Mouse (Mus musculus) cerebellum, adult 11-12 months (tissue): ENCODE measurements around the gene Slco3a1.

Experiments used
- DNase-seq: peaks from one replicate; pipeline ENCODE4 v3.0.0; 2022

The Slco3a1 gene

GRCm38 (mm10) chr7:74554608-74555311 is at the start of gene Slco3a1:
Gene Slco3a1, minus strand, starts transcription at chr7:74554780.
- peak; percentile 90 for DNase-seq

DNA sequence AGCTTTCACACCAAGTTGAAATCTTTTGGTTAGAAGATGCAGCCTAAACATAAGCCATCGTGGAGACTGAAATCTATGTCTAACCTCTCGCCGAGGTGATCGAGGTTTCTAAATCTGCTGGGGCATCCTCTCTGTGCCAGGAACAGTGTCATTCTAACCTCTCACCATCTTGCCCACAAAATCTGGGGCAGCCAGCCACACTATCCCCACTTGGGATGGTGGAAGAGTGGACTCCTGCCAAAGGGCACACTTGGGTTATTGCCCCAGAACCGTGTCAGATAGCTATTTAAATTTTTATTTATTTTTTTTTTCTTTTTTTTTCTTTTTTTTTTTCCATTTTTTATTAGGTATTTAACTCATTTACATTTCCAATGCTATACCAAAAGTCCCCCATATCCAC is 46.4 kb upstream of the Slco3a1 start:
- no peak for DNase-seq

- DNase-seq = no peak
These were observed 24.8 kb upstream of the Slco3a1 start for GRCm38 (mm10) chr7:74579411-74579810.

DNA sequence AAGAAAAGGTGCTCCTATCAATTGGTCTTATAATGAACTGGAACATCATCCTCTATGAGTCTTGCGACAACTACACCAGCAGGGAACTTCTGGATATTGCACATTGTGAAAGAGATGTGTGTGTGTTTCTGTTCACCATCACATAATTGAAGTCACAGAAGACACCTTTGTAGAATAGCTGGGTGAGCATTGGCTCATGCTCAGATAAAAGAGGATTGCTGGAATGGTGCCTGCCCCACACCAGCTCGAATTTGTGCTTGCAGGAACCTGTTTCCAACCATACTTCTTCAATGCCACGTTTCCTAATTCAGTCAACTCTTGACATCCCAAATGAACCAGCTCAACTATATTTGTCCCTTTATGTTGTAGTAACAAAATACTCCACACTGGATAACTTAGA is 21.1 kb upstream of the Slco3a1 start:
- no peak for DNase-seq

DNA sequence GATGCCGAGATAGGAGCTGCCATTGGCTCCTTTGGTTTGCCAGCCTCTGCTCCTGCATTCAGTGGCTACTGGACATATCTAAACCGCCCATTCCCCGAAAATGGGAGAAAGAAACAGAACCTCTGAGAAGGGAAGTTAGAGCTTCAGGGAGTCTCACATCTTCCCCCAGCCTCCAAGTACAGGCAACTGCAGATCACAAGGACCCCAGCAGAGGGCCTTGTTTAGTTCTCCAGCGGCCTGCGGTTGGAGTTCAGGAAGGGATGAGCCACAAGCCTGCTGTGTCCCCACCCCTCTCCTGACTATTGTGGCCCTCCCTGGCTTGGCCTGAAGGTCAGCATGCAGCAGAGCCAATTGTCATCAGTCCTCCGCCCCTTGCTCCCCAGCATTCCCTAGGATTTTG is 836 bp upstream of the Slco3a1 start:
- peak; percentile 73 for DNase-seq

DNA sequence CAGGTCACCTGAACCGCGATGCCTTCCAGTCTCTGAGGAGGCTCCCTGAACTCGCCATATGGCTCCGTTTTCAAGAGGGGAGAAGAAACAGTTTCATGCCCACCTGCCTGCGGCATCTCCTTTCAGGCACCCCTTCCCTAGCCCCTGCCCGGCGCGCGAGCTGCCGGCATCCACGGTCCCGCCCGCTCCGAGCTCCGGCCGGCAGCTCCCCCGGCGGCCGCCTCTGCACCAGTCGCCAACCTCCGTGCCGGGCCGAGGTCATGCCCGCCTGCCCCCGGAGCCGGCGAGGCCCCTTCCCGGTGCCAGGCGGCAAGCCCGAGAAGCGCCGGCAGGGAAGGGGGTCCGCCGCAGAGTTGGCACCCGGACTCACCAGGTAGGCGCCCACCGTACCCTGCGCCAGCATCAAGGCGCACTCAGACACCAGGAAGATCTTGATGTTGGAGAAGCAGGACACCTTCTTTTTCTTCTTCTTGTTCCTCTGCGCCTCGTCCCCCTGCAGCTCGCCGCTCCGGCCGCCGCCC is 479 bp downstream of the Slco3a1 start:
- DNase-seq = peak; percentile 75

DNA sequence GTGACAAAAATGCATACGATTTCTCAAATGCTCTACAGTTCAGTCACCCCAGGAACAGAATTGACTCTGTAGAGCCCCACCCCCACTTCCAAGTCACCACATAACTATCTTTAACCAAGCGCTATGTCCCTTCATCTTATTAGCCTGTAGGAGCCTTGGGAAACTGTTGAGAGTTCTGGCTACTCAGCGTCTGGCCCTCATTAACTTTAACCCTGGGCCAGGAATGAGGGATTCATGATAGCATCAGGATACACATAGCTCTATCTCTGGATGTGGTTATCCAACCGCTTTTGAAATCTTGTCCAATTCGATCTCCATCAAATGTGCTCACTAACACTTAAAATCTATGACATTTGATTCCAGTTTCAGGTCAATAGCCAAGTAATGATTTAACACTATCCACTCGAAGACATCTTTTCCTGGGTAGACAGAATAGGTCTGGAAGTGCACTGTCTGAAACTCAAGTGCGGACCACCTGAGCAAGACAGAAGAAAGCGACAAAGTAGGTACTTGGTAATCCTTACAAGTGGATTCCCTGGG is 1.4 kb downstream of the Slco3a1 start:
- no peak for DNase-seq

GRCm38 (mm10) chr7:74552546-74552945 is 2.0 kb downstream of the Slco3a1 start:
- no peak for DNase-seq

DNA sequence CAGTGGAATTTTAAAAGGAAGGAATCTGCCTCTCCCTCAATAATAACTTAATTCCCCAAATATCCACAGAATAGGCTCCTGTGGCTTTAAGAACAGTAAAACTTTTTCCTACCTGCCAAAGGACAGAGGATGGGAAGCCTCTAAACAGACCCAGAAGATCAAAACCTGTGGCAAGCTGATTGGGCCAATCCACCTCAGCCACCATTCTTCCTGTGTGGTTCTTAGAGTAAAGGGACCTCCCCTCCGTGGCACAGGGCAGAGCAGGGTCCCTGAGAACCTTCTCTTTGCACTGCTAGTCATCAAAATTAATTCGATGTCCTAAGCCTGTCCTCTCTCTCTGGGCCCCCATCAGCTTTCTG is 2.6 kb downstream of the Slco3a1 start:
- DNase-seq = peak; percentile 35

GRCm38 (mm10) chr7:74551338-74551999 is 3.1 kb downstream of the Slco3a1 start:
- peak; percentile 68 for DNase-seq

GRCm38 (mm10) chr7:74549686-74550085 is 4.9 kb downstream of the Slco3a1 start:
- DNase-seq = no peak

GRCm38 (mm10) chr7:74549013-74549582 is 5.5 kb downstream of the Slco3a1 start:
- DNase-seq = no peak

DNA sequence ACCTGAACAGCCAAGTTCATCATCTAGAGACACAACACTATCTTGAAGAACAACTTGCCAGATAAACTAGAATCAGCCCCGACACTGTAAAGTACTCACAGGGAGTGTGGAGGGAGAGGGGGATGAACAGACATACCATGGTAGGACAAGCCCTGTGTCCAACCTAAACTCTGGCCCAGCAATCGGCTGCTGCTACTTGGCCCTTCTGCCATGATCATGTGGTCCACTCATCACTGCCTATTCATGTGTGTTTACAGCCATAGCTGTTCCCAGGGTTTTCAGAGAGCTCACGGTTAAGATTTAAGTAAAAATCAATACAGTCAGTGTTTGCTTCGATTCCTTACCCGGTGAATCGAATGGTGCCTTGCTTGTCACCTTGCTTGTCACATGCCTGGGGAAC is 7.9 kb downstream of the Slco3a1 start:
- no peak for DNase-seq

DNA sequence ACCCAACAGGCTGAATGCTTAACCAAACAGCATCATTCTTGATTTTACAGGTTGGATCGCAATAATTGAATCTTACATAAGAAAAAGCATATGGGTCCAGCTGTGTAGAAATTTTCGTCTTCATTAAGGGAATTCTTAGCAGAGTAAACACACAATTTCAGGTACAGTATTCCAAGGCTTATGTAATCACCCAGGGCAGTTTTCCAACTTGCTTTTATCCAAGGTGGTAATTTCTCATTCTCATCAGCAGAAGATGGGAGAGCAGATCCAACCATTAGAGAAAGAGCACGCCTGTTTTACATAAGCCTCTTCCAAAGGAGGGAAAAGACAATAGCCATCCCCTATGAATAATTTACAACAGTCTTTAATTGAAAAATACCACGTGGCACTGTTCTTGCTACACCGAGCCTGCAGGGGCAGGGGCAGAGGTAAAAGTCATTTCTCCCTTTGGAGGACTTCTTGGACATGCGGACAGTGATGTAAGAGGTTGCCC is 9.0 kb downstream of the Slco3a1 start:
- DNase-seq = no peak

DNA sequence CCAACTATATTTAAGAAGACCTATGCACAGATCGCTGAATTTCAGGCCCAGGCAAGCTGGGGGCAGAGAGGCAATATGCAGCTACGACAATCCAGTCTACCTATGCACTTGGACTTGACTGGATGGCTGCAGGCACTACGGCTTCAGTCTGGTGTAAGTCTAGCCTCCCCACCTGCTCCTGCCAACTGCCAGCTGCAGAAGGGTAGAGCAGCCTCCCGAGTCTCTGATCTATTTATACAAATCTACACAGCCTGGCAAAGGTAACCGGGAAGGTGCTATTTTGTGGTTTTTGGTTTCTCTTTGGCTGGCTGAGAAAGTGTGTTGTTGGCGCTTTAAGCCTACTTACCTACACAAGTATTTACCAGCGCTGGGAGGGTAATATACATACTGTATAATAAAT is 10.3 kb downstream of the Slco3a1 start:
- peak; percentile 43 for DNase-seq

DNA sequence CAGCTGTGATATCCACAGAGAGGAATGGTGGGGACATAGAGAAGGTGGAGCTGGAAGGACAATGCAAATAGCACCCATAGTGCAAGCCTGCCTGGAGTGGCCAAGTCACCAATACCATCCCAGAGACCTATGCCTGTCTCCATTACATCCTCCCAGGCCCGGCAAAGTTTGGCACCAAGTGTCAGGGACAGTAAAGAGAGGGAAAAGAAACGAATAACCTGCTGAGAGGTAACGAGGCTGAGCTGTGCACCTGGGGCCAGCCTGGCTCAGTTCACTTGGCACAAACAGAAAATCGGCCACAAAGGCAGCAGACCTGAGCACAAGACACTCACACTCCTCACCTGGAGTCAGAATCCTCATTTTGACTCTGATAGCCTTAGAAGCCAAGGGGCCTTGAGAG is 12.6 kb downstream of the Slco3a1 start:
- peak; percentile 53 for DNase-seq

- peak; percentile 15 for DNase-seq
These were observed 13.5 kb downstream of the Slco3a1 start for GRCm38 (mm10) chr7:74540933-74541725.

GRCm38 (mm10) chr7:74536186-74536585 is 18.4 kb downstream of the Slco3a1 start:
- DNase-seq = peak; percentile 20

DNA sequence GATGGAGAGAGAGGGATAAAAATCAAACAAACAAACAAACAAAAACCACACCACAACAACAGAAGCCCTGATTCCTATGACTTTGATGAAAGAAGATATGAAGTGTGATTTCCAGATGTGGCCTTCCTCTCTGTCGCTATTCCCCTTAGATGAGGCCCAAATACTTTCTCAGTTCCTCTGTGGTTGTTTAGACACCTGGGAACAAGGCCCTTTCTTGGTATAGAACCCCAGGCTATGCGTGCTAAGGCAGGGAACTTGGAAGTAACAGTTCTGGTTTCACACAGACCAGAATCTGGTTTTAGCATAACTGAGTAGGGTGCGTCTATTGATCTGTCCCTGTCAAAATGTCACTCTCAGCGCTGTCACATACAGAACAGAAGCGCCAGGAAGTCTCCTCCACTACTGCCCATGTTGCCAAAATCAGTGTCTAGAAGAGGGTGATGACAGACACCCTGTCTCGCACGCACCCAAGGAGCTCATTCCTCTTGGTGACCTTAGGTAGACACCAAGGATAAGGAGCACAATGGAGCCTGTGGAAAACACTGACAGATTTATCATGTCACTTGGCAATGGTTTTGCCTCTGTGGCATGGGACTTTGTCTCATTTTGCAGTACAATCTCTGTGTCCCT is 23.0 kb downstream of the Slco3a1 start:
- no peak for DNase-seq

- no peak for DNase-seq
These were observed 24.7 kb downstream of the Slco3a1 start for GRCm38 (mm10) chr7:74529877-74530276.

GRCm38 (mm10) chr7:74529183-74529757 is 25.3 kb downstream of the Slco3a1 start:
- DNase-seq = no peak

- DNase-seq = peak; percentile 80
These were observed 26.4 kb downstream of the Slco3a1 start for GRCm38 (mm10) chr7:74528182-74528581.
